Mouse (Mus musculus) myocyte (in vitro differentiated cells): ENCODE data around the gene Ablim2. TPM values are rescaled to one million over a fixed set of nuclear protein-coding genes. Genes with fewer than 3 reads are reported as not detected.

ENCODE experiments used
- H3K27me3 ChIP-seq: one replicate; pipeline ENCODE4 v1.6.1; 2011; ENCODE audit not compliant: control insufficient read depth, insufficient read depth, insufficient read length
- H3K36me3 ChIP-seq: one replicate; pipeline ENCODE4 v1.6.1; 2011; ENCODE audit not compliant: control insufficient read depth, insufficient read depth
- H3K4me2 ChIP-seq: one replicate; pipeline ENCODE4 v1.6.1; 2011; ENCODE audit warnings: low read depth, control low read depth
- H3K4me3 ChIP-seq: one replicate; pipeline ENCODE4 v1.5.1; 2011; ENCODE audit warnings: mild to moderate bottlenecking, control low read depth, moderate library complexity
- H3K79me2 ChIP-seq: one replicate; pipeline ENCODE4 v1.6.1; 2011; ENCODE audit not compliant: control insufficient read depth, insufficient read depth
- H3ac ChIP-seq: one replicate; pipeline ENCODE4 v1.6.1; 2011; ENCODE audit not compliant: control insufficient read depth, insufficient read length
- CEBPB ChIP-seq: IDR thresholded peaks from 2 replicates; pipeline ENCODE4 v1.6.1; 2011; ENCODE audit warnings: mild to moderate bottlenecking, moderate library complexity; ENCODE audit not compliant: poor library complexity, insufficient read depth, severe bottlenecking
- E2F4 ChIP-seq: IDR thresholded peaks from one replicate; pipeline ENCODE4 v1.6.1; 2011; ENCODE audit warnings: mild to moderate bottlenecking, control low read depth, moderate library complexity; ENCODE audit not compliant: insufficient read depth
- MAX ChIP-seq: IDR thresholded peaks from one replicate; pipeline ENCODE4 v1.6.1; 2011; ENCODE audit warnings: low read depth, mild to moderate bottlenecking, control low read depth
- MYOD1 ChIP-seq, 3 experiments: IDR thresholded peaks; one replicate each; pipeline ENCODE4 v1.6.1; 2011; ENCODE audit warnings: control low read depth in 2 of 3, low read depth in 2 of 3, mild to moderate bottlenecking in 2 of 3, moderate library complexity in 1 of 3; ENCODE audit not compliant: insufficient read length in 2 of 3, control insufficient read depth in 1 of 3
- MYOG ChIP-seq, 3 experiments: IDR thresholded peaks; one replicate each; pipeline ENCODE4 v1.6.1; 2011; ENCODE audit warnings: control low read depth in 2 of 3, low read depth in 2 of 3, mild to moderate bottlenecking in 2 of 3; ENCODE audit not compliant: insufficient read length in 2 of 3, control insufficient read depth in 1 of 3, insufficient read depth in 1 of 3
- POLR2A ChIP-seq: IDR thresholded peaks from one replicate; pipeline ENCODE4 v1.6.1; 2011; ENCODE audit warnings: low read depth, mild to moderate bottlenecking, control low read depth, moderate library complexity; ENCODE audit not compliant: insufficient read length
- POLR2AphosphoS2 ChIP-seq: IDR thresholded peaks from one replicate; pipeline ENCODE4 v1.6.1; 2011; ENCODE audit warnings: low read depth, control low read depth; ENCODE audit not compliant: insufficient read length
- REST ChIP-seq: IDR thresholded peaks from one replicate; pipeline ENCODE4 v1.6.1; 2011; ENCODE audit warnings: mild to moderate bottlenecking, control low read depth, moderate library complexity; ENCODE audit not compliant: insufficient read depth, insufficient read length
- SRF ChIP-seq: IDR thresholded peaks from one replicate; pipeline ENCODE4 v1.6.1; 2011; ENCODE audit warnings: low read depth; ENCODE audit not compliant: control insufficient read depth, insufficient read length
- TCF12 ChIP-seq: IDR thresholded peaks from one replicate; pipeline ENCODE4 v1.6.1; 2011; ENCODE audit warnings: mild to moderate bottlenecking, control low read depth; ENCODE audit not compliant: poor library complexity, insufficient read depth, severe bottlenecking
- TCF3 ChIP-seq: IDR thresholded peaks from one replicate; pipeline ENCODE4 v1.6.1; 2011; ENCODE audit warnings: low read depth, control low read depth; ENCODE audit not compliant: insufficient read length
- USF1 ChIP-seq: IDR thresholded peaks from one replicate; pipeline ENCODE4 v1.6.1; 2011; ENCODE audit warnings: low read depth, mild to moderate bottlenecking, control low read depth, moderate library complexity
- polyA plus RNA-seq: library from polyadenylated mRNA; unstranded; fragments of >200 nt; fragmentation: generic; extraction: Trizol; gene quantifications from one replicate; pipeline ENCODE4 v1.2.1, GENCODE M21; 2012; ENCODE audit warnings: missing spikeins

Gene Ablim2
- polyA plus RNA-seq, 1 experiment = 11.9 TPM

GRCm38 (mm10) chr5:35770891-35771663 lies 13.4 kb downstream of the Ablim2 start:
- TF ChIP-seq MYOG (IDR thresholded peaks at IDR 0.05; ENCODE audit: control insufficient read depth in 1 of 3, insufficient read depth in 1 of 3, insufficient read length in 2 of 3, low read depth in 2 of 3) = peak in 1 of 3 experiments; percentile 50
- TF ChIP-seq MYOD1 (IDR thresholded peaks at IDR 0.05; ENCODE audit: control insufficient read depth in 1 of 3, insufficient read length in 2 of 3, low read depth in 2 of 3) = peak in 1 of 3 experiments; percentile 60
- TF ChIP-seq MAX = no peak
- Histone ChIP-seq H3K36me3 (no peaks in the 10 kb centered on the region), H3K79me2 (no peaks in the 10 kb centered on the region), H3ac (no peak overlapping the region), H3K4me2 (peak overlapping the region; percentile 44), H3K4me3 (no peak overlapping the region), H3K27me3 (peaks cover 9% of the 10 kb centered on the region)

- Histone ChIP-seq H3K27me3 (peaks cover 24% of the 10 kb centered on the region), H3K4me3 (no peak overlapping the region), H3ac (no peak overlapping the region), H3K79me2 (no peaks in the 10 kb centered on the region), H3K4me2 (peak overlapping the region; percentile 46), H3K36me3 (no peaks in the 10 kb centered on the region)
- TF ChIP-seq POLR2A = no peak
- peak in 2 of 3 experiments; percentile 23 to 60 for TF ChIP-seq MYOD1 (IDR thresholded peaks at IDR 0.05; ENCODE audit: control insufficient read depth in 1 of 3, insufficient read length in 2 of 3, low read depth in 2 of 3)
- no peak for TF ChIP-seq MAX
- TF ChIP-seq TCF12 = no peak
- TF ChIP-seq CEBPB = no peak
- TF ChIP-seq USF1 = no peak
- no peak for TF ChIP-seq POLR2AphosphoS2
- peak in 2 of 3 experiments; percentile 60 to 72 for TF ChIP-seq MYOG (IDR thresholded peaks at IDR 0.05; ENCODE audit: control insufficient read depth in 1 of 3, insufficient read depth in 1 of 3, insufficient read length in 2 of 3, low read depth in 2 of 3)
Observed at GRCm38 (mm10) chr5:35773274-35774136, 15.8 kb downstream of the Ablim2 start.

- Histone ChIP-seq H3K4me3 (no peak overlapping the region), H3K79me2 (no peaks in the 10 kb centered on the region), H3K27me3 (peaks cover 27% of the 10 kb centered on the region), H3K36me3 (no peaks in the 10 kb centered on the region), H3K4me2 (no peak overlapping the region), H3ac (no peak overlapping the region)
- no peak for TF ChIP-seq MYOD1 (IDR thresholded peaks at IDR 0.05; ENCODE audit: control insufficient read depth in 1 of 3, insufficient read length in 2 of 3, low read depth in 2 of 3)
- no peak for TF ChIP-seq CEBPB
- no peak for TF ChIP-seq TCF3
- TF ChIP-seq TCF12 = no peak
- TF ChIP-seq USF1 = no peak
- no peak for TF ChIP-seq REST
- no peak for TF ChIP-seq MYOG (IDR thresholded peaks at IDR 0.05; ENCODE audit: control insufficient read depth in 1 of 3, insufficient read depth in 1 of 3, insufficient read length in 2 of 3, low read depth in 2 of 3)
- no peak for TF ChIP-seq SRF
- TF ChIP-seq MAX = no peak
- TF ChIP-seq POLR2AphosphoS2 = no peak
- no peak for TF ChIP-seq E2F4
- TF ChIP-seq POLR2A = no peak
Observed at GRCm38 (mm10) chr5:35774137-35774424, 16.4 kb downstream of the Ablim2 start.

- H3K4me3 ChIP-seq = no peak overlapping the region
- H3K27me3 ChIP-seq = peaks cover 28% of the 10 kb centered on the region
- H3K36me3 ChIP-seq = no peaks in the 10 kb centered on the region
- no peak overlapping the region for H3ac ChIP-seq
- no peak overlapping the region for H3K4me2 ChIP-seq
- no peaks in the 10 kb centered on the region for H3K79me2 ChIP-seq
- TF ChIP-seq MYOD1 (IDR thresholded peaks at IDR 0.05; ENCODE audit: control insufficient read depth in 1 of 3, insufficient read length in 2 of 3, low read depth in 2 of 3) = peak in 1 of 3 experiments; percentile 12
- no peak for TF ChIP-seq REST
Observed at GRCm38 (mm10) chr5:35781116-35781515, 23.4 kb downstream of the Ablim2 start.

GRCm38 (mm10) chr5:35782648-35783180 lies 25.0 kb downstream of the Ablim2 start:
- Histone ChIP-seq H3K79me2 (no peaks in the 10 kb centered on the region), H3K4me3 (no peak overlapping the region)
- TF ChIP-seq SRF (no peak), POLR2A (no peak), TCF12 (no peak), POLR2AphosphoS2 (no peak), REST (no peak), MYOG (IDR thresholded peaks at IDR 0.05; ENCODE audit: control insufficient read depth in 1 of 3, insufficient read depth in 1 of 3, insufficient read length in 2 of 3, low read depth in 2 of 3) (no peak), E2F4 (no peak), MYOD1 (IDR thresholded peaks at IDR 0.05; ENCODE audit: control insufficient read depth in 1 of 3, insufficient read length in 2 of 3, low read depth in 2 of 3) (no peak)

More at GRCm38 (mm10) chr5:35782648-35783180, 25.0 kb downstream of the Ablim2 start:
- Histone ChIP-seq H3K27me3 (peaks cover 16% of the 10 kb centered on the region), H3K4me2 (no peak overlapping the region), H3K36me3 (no peaks in the 10 kb centered on the region), H3ac (no peak overlapping the region)
